Mouse (Mus musculus) C2C12 (cell line): ENCODE measurements around the gene Mpdu1.

Source experiments
- CEBPB ChIP-seq: IDR thresholded peaks from one replicate; pipeline ENCODE4 v1.6.1; 2011; ENCODE audit warnings: low read depth, mild to moderate bottlenecking, control low read depth, moderate library complexity
- CTCF ChIP-seq: IDR thresholded peaks from one replicate; pipeline ENCODE4 v1.5.1; 2011; ENCODE audit not compliant: control insufficient read depth, insufficient read depth, insufficient read length
- USF1 ChIP-seq: IDR thresholded peaks from one replicate; pipeline ENCODE4 v1.6.1; 2011; ENCODE audit warnings: low read depth, mild to moderate bottlenecking, control low read depth, moderate library complexity

- TF ChIP-seq CTCF, result no peak
- no peak for TF ChIP-seq CEBPB
- TF ChIP-seq USF1, result no peak
These were observed 36.1 kb upstream of the Mpdu1 start for GRCm38 (mm10) chr11:69698574-69698973.
